Mouse (Mus musculus): Measurements from ENCODE around the gene Fam53b.

The Fam53b gene

GRCm38 (mm10) chr7:132712956-132713355 lies 100.7 kb downstream of the Fam53b start:
- in situ Hi-C loops (cut with MboI, MseI) = no loop called here

GRCm38 (mm10) chr7:132712044-132712708 lies 101.5 kb downstream of the Fam53b start:
- in situ Hi-C loops (cut with MboI, MseI) = no loop called here

GRCm38 (mm10) chr7:132711579-132711978 lies 102.1 kb downstream of the Fam53b start:
- in situ Hi-C loops (cut with MboI, MseI) = no loop called here

- in situ Hi-C loops (cut with MboI, MseI) = no loop called here
Measured at GRCm38 (mm10) chr7:132705130-132705529, 108.6 kb downstream of the Fam53b start.

- in situ Hi-C loops (cut with MboI, MseI) = no loop called here
Measured at GRCm38 (mm10) chr7:132704310-132704875, 109.3 kb downstream of the Fam53b start.

- in situ Hi-C loops (cut with MboI, MseI) = no loop called here
Measured at GRCm38 (mm10) chr7:132703515-132704309, 110.0 kb downstream of the Fam53b start.

- in situ Hi-C loops (cut with MboI, MseI) = no loop called here
Measured at GRCm38 (mm10) chr7:132702492-132703070, 111.1 kb downstream of the Fam53b start.

- in situ Hi-C loops (cut with MboI, MseI) = no loop called here
Measured at GRCm38 (mm10) chr7:132702024-132702423, 111.7 kb downstream of the Fam53b start.

- in situ Hi-C loops (cut with MboI, MseI) = no loop called here
Measured at GRCm38 (mm10) chr7:132701412-132701811, 112.3 kb downstream of the Fam53b start.

- in situ Hi-C loops (cut with MboI, MseI) = no loop called here
Measured at GRCm38 (mm10) chr7:132700107-132700506, 113.6 kb downstream of the Fam53b start.

GRCm38 (mm10) chr7:132699639-132700038 lies 114.0 kb downstream of the Fam53b start:
- in situ Hi-C loops (cut with MboI, MseI) = loop anchor here (10.0 kb wide), 1 partner anchor 875 kb away; no protein-coding TSS in a partner anchor

- in situ Hi-C loops (cut with MboI, MseI) = loop anchor here (10.0 kb wide), 1 partner anchor 874 kb away; no protein-coding TSS in a partner anchor
Measured at GRCm38 (mm10) chr7:132699165-132699564, 114.5 kb downstream of the Fam53b start.

- in situ Hi-C loops (cut with MboI, MseI) = loop anchor here (10.0 kb wide), 1 partner anchor 874 kb away; no protein-coding TSS in a partner anchor
Measured at GRCm38 (mm10) chr7:132698737-132699136, 114.9 kb downstream of the Fam53b start.

- in situ Hi-C loops (cut with MboI, MseI) = loop anchor here (10.0 kb wide), 1 partner anchor 873 kb away; no protein-coding TSS in a partner anchor
Measured at GRCm38 (mm10) chr7:132697258-132697796, 116.4 kb downstream of the Fam53b start.

- in situ Hi-C loops (cut with MboI, MseI) = loop anchor here (10.0 kb wide), 1 partner anchor 869 kb away; no protein-coding TSS in a partner anchor
Measured at GRCm38 (mm10) chr7:132693561-132693960, 120.1 kb downstream of the Fam53b start.

GRCm38 (mm10) chr7:132692719-132693118 lies 121.0 kb downstream of the Fam53b start:
- in situ Hi-C loops (cut with MboI, MseI) = loop anchor here (10.0 kb wide), 1 partner anchor 868 kb away; no protein-coding TSS in a partner anchor

GRCm38 (mm10) chr7:132690716-132691472 lies 122.8 kb downstream of the Fam53b start:
- in situ Hi-C loops (cut with MboI, MseI) = loop anchor here (10.0 kb wide), 1 partner anchor 866 kb away; no protein-coding TSS in a partner anchor

GRCm38 (mm10) chr7:132689722-132690121 lies 124.0 kb downstream of the Fam53b start:
- in situ Hi-C loops (cut with MboI, MseI) = loop anchor here (10.0 kb wide), 1 partner anchor 865 kb away; no protein-coding TSS in a partner anchor

- in situ Hi-C loops (cut with MboI, MseI) = no loop called here
Measured at GRCm38 (mm10) chr7:132688721-132689120, 125.0 kb downstream of the Fam53b start.

- in situ Hi-C loops (cut with MboI, MseI) = no loop called here
Measured at GRCm38 (mm10) chr7:132687897-132688296, 125.8 kb downstream of the Fam53b start.

- in situ Hi-C loops (cut with MboI, MseI) = no loop called here
Measured at GRCm38 (mm10) chr7:132686515-132686914, 127.2 kb downstream of the Fam53b start.
